Mouse (Mus musculus) neural tube, embryonic 10.5 days (tissue): ENCODE measurements around the gene Hist4h4.

Source experiments
- DNase-seq: peaks from one replicate; pipeline ENCODE4 v3.0.0-alpha.2; 2017; ENCODE audit warnings: low spot score; ENCODE audit errors: extremely low spot score

Hist4h4 gene

DNA sequence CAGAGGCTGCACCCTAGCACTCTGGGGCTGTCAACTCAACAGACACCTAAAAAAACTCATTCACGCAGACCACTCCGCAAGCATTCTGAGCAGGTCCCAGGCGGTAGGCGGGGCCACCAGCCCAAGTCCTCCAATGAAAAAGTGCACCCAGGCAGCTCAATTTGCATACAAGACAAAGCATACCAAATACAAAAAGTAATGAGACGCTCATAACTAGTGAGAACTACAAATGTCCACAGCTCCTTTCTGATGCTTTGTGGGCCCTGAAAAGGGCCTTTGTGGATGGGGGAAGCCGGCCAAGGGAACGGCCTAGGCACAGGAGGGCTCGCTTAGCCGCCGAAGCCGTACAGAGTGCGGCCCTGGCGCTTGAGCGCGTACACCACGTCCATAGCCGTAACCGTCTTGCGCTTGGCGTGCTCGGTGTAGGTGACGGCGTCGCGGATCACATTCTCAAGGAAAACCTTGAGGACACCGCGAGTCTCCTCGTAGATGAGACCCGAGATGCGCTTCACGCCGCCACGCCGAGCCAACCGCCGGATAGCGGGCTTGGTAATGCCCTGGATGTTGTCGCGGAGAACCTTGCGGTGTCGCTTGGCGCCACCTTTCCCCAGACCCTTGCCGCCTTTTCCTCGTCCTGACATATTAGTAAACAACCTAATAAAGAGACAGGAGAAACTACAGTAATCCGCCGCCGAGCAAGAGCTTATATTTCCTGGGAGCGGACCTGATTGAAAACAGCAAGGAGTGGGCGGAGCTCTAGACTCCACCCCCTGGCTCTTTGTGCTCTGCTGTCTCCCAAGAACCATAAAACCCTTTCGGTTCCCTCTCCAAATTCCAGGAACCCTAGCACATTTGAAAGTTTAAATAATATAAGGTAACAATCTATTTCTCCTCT is at the start of gene Hist4h4:
Gene Hist4h4 (minus strand): TSS at position 677 of the 895 bp plus-strand sequence.
- peak; percentile 92 for DNase-seq

GRCm38 (mm10) chr6:136852762-136853161 is 48.5 kb upstream of the Hist4h4 start:
- DNase-seq = no peak

DNA sequence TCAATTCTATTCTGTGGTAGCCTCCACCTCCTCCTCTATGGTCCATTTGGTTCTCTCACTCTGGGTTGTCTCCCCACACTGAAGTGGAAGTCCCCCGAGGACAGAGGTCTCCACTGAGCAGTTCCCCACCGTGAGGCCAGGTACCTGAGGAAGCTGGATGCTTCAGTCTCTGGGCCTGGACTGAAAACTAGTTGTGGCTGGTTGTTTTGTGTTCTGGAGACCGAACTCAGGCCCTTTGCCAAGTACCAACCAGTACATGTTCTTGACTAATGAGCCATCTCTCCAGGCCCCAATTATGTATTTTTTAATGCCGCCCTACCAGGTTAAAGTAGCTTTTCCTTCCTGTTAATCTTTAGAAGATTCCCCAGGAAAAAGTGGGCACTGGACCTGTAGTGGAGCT is 48.1 kb upstream of the Hist4h4 start:
- DNase-seq = no peak

- no peak for DNase-seq
These were observed 46.1 kb upstream of the Hist4h4 start for GRCm38 (mm10) chr6:136850267-136850666.

DNA sequence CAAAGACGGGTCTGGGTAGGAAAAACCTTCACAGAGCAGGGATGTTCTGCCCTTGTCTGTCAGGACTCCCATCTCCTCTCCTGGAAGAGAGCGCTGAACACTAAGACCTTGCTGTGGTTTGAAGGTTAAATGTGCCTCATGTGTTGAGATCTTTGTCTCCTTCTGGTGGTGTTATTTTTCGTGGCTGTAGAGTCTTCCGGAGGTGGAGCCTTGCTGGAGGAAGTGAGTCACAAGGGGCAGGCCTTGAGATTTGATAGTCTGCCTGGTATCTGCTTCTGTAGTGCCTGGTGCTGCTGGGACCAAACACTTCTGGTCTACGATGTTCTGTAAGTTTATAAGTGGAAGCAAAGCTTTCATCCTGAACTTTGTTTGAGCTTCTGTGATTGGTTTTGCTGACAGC is 44.8 kb upstream of the Hist4h4 start:
- DNase-seq = no peak

DNA sequence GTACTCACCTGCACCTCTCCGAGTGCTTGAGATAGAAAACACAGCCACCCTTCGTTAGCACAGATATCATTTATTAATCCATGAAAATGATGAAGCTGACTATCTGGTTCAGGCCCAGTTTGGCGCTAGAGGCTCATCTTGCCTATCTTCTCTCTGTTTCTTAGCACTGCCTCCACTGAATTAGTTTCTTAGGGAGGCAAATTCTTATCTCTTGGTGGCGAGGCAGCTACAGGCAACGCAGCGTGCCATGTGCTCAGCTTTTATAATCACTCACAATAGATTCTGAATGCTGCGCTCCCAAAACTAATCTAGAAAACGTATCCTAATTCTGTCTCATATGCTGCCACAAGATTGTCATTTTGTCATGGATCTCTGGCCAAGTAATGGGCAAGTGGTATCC is 44.2 kb upstream of the Hist4h4 start:
- DNase-seq = no peak

- peak; percentile 49 for DNase-seq
These were observed 43.6 kb upstream of the Hist4h4 start for GRCm38 (mm10) chr6:136847790-136848189.

GRCm38 (mm10) chr6:136847267-136847666 is 43.1 kb upstream of the Hist4h4 start:
- DNase-seq = no peak

GRCm38 (mm10) chr6:136845706-136846480 is 41.7 kb upstream of the Hist4h4 start:
- no peak for DNase-seq

- DNase-seq = no peak
These were observed 40.7 kb upstream of the Hist4h4 start for GRCm38 (mm10) chr6:136844903-136845302.

GRCm38 (mm10) chr6:136837323-136837722 is 33.1 kb upstream of the Hist4h4 start:
- DNase-seq = no peak

- no peak for DNase-seq
These were observed 31.1 kb upstream of the Hist4h4 start, which contains the start of gene Smco3 for GRCm38 (mm10) chr6:136835352-136835751. Gene Smco3 (minus strand): TSS chr6:136835452.

DNA sequence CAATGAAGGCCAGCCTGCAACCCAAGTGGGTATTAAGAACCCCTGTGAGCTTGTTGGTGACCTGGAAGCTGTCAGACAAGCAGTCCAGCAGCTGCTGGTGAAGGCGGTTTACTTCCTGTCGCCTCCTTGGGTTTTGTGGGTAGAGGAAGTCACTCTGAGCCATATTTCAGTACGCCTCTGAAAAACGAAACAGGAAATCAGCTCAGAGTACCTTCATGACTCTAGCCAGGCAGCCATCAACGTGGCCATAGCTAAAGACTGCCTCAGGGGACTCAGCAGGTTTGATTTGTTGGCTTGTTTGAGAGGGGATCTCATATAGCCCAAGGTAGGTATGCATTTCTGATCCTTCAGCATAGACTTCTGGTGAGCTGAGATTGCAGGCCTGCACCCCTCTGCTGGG is 27.5 kb upstream of the Hist4h4 start:
- DNase-seq = no peak

- DNase-seq = no peak
These were observed 24.5 kb upstream of the Hist4h4 start for GRCm38 (mm10) chr6:136828681-136829080.

DNA sequence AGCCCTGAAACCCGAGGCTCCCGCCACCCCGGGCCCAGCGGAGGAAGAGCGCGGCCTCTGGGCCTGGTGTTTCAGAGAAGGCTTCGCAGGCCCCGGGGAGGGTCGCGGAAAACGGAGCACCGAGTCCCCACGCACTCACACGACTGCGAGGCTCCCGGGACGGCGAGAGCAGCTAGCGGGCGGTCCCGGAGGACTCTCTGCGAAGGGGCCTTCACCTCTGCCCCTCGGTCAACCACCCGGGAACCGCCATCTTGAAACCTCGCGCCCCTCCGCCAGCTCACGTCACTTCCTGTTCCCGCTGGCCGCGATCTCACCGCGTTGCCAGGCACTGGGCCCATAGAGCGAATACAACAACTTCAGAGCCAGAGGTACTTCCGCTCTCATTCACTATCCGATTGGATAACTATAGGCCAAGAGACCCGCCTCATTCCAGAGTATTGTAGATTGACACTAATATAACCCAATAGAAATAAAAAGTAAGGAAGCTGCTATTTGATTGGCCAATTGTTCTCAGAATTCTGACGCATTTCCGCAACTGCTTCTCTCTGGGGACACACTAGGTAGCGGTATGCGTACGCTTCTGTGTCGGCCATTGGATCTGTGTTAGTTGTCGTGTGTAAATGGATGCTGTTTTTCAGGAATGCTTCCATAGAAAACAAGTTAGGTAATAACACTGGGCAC is 23.8 kb upstream of the Hist4h4 start, which contains the start of gene Wbp11:
Gene Wbp11 (minus strand): TSS at position 353 of the 681 bp plus-strand sequence.
- DNase-seq = peak; percentile 91

DNA sequence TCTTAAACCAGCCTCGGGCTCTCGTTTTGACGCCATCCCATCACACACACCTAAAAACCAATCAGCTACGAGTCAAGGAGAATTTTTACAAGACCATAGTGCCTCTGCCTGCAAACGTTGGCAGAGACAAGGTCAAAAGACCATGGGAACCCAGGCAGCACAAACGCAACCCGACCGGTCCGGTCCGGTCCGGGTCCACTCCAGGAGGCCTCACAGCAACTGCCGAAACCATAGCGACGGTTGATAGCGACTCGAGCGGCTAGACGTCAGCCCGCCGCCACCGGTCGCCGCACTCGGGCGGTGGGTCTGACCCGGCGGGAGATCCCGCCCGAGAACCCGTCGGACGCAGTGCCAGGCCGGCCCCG is 23.3 kb upstream of the Hist4h4 start, which contains the start of gene BC049715:
Gene BC049715 (plus strand): TSS at position 111 of the 365 bp plus-strand sequence.
- no peak for DNase-seq

GRCm38 (mm10) chr6:136827116-136827515 is 22.9 kb upstream of the Hist4h4 start:
- DNase-seq = no peak

GRCm38 (mm10) chr6:136824987-136825386 is 20.8 kb upstream of the Hist4h4 start:
- DNase-seq = no peak

GRCm38 (mm10) chr6:136821086-136821485 is 16.9 kb upstream of the Hist4h4 start:
- DNase-seq = no peak

- no peak for DNase-seq
These were observed 16.2 kb upstream of the Hist4h4 start for GRCm38 (mm10) chr6:136820381-136820780.

- DNase-seq = no peak
These were observed 13.3 kb upstream of the Hist4h4 start for GRCm38 (mm10) chr6:136817549-136817948.

DNA sequence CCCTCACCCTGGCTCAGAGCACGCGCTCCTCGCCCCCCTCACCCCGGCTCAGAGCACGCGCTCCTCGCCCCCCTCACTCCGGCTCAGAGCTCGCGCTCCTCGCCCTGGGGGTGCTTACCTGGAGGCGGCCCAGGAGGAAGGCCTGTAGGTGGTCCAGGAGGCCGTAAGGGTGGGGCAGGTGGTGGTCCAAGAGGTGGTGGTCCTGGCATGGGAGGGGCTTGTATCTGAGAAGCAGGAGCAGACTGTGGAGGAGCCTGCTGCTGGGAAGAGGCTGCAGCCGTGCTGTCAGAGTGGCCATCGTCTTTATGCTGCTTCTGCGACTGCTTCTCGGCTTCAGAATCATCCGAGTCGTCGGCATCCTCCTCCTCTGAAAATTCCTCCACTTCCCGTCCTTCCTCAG is 12.6 kb upstream of the Hist4h4 start:
- no peak for DNase-seq
